Mouse (Mus musculus) A20 (cell line): ENCODE measurements at regions not wholly inside any gene's neighbourhood (a gene's known extent, or its start where the extent isn't known, plus 50 kb on each side); places are given as distances from the start of the nearest gene placed in this dataset.
A peak's percentile ranks its signal among the peaks of the same experiment; 100 is the strongest.

Experiments
- DNase-seq: peaks from one replicate; pipeline ENCODE4 v3.0.0-alpha.2; 2011; ENCODE audit warnings: low read depth, low spot score

DNA sequence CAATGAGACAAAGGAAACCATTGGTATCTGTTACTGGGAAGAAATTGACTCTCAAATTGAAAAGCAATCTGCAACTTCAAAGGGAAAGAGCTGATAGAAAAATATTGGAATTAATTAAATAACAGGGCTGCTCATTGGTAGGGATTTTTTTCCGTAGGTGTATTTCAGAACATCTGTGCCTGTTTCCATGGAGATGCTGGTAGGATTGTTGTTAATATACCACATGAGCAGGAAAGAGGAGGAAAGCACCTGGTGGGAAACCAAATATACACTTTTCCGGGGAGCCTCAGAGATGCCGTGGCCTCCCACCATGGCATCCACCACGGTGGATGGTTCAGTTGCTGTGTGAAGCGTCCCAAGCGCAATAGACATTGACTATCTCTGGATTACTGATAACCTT, 428.0 kb upstream of the Sphkap start:
- no peak for DNase-seq

DNA sequence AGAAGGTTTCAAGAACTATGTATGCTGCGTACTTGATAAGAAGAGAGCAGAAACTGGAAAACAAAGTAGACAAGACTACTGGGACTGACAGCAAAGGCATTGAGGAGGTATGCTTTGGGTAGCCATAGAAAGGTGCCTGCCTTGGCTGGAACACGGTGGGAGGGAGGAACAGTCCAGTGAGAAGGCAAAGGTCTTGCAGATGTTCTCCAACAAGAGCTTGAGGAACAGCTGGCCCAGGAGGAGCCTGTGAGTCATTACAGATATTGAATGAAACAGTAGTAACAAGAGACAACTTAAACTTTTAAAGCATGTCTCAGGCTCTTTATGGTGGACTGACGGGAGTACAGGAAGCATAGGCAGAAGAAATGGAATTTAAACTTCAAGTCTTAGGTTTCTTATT, 424.9 kb upstream of the Sphkap start:
- DNase-seq: no peak

DNA sequence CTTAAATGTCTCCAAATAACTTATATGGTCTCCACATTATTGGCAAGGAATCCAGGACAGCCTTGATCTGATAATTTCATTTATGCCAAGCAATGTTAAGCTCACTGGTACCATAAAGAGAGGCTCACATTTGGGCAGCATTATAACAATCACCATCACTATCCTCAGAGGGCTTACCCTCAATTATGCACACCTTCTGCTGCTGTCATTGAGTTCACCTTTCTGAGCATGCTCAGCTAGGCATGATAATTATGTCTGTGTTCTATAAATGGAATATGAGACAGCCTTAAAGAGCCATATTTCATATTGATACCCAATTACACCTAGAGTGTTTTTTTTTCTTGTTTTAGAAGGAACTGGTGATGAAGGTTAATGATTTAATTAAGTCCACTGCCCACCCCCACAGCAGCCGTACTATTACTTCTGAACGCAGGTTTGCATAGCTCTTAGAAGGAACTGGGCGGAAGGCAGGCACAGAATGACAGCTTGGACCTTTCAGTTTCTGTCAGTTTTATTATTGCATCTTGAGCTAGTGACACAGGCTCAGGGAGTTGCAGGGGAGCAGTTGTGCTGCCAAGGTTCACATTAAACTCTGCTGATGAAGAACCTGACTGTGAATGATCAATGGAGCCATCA, 424.0 kb upstream of the Sphkap start:
- no peak for DNase-seq

DNA sequence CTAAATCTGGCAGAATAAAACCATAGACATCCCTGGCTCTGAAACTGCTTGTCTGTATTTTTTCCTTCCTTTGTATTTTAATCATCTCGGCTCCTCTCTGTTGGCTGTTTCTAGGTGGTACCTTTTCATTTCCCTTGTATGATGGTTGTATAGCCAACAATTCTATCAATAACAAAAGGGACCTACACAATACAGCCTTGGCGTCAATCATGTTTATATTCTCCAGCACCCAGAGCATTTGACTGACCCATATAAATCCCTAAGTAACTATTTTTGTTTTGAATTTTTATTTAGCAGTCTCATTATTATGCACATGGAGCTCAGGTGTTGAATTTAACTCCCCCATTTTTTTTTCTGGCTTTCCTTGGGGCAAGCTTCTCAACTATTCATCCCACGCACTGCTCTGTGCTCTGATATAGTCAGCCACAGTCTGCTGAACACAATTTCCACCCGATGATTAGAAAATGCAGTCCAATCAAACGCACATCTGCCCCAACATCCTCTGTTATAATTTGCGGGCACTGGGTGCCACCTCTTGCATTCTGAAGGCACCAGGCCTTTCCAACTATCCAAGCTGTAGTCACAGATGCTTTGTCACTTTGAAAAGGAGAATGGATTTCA, 422.1 kb upstream of the Sphkap start:
- no peak for DNase-seq

DNA sequence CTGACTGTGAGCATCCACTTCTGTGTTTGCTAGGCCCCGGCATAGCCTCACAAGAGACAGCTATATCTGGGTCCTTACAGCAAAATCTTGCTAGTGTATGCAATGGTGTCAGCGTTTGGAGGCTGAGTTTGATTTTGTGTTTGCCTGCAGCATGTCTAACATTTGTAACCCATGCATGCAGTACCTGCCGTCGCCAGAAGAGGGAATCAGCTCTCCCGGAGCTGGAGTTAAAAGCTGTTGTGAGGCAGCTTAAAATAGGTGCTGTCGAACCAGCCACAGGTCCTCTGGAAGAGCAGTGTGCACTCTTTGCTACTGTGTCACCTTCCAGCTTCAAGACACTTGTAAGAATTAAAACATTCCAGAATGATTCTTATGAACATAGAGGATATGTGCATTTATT, 403.2 kb upstream of the Sphkap start:
- DNase-seq: peak; percentile 1

DNA sequence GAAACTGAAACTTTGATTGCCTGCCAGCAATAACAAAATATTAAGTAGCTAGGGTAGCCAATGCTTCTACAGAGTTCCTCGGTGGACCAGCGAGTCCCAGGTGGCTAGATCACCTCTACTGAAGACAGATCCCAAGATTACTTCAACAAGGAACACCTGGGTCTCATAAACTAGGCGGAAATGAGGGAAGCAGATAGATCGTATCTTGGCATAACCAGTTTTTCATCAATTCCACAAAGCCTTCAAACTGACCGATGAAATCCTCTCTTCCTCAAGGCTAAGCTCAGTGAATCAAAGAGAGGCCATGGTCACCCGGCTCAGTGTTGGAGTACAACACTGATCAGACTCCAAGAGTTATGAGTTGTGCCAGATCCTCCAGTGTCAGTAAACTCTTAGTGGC, 400.4 kb upstream of the Sphkap start:
- no peak for DNase-seq

DNA sequence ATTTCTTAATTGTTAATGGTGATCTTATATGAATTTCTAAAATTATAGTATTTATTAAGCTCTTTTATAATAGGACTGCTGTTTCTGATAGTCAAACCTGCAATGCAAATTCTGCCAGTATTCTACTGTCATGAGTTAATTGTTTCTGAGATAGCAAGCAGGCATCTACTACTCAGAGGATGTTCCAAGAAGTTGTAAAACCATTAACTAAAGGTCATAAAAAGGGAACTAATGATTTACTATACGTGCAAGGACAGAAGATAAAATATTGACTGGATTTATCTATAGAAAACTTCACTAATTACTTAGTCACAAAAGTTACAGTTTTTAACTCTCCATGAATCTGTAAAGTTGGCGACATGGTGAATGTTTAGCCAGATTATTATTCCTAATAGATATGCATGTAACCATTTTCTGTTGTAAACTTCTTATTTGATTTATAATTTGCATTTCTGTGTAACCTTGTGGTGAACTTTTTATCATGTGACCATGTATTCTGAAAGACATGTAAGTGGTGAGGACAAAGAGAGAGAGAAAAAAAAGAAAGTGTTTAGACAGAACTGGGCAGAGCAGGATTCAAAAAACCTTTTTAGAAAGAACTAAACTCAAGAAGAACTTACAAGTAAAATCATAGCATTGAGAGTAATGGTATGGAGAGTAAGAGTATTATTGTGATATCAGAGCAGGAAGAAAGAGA, 395.5 kb upstream of the Sphkap start:
- DNase-seq: no peak

DNA sequence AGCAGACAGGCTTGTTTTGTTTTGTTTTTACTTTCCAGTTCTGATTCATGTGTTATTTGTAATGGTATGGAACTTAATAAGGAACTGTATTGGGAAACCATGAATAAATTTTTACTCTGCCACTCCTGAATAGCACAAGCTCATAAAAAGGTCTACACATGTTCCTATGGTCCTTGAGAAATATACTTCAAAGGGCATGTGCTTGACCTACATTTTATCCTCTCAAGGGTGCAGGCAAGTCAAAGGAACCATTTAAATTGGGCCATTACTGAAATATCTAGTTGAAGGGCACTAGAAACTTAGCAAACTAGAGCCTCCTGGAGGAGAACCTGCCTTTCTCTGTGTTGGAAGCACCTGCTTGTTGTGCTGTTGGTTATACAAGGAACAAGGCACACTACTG, 393.8 kb upstream of the Sphkap start:
- DNase-seq: no peak

DNA sequence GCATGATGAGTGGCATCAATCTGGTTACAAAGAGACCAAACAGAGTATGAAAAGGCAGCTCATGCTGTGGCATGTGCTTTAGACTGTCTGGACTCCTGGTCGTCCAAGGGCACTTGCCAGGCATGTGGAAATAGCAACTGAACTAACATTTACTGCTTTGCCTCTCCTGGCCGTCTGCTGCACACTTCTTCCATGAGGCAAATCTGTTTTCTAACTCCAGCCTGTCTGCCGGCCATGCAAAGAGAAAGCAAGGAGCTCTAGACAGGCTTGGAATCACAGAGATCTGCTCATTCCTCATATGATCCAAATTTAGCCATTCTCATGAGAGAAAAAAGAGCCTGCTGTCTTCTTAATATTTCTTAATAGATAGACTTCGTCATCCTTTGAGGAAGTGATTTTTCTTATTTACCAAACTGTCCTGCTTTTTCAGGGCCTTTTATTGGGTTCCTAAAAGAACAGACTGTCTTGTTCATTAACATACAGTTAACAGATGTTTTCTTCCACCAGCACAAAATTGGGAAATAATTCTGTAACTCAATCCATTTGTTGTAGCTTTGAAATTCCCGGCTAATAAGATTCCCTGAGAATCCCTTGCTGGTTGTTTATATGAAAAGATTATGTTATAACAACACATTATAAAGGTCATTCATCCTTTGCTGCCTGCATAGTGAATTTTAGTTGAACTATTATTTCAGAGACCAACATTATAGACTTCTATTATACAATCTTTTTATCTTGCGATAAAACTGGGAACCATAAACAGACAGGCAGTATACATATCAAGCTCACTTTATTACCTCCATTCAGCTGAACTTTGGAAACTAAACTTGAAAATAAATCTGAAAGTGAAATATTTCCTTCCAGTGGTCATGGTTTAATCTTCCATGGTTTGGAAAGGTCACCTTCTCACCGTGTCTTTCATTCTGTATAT, 389.2 kb upstream of the Sphkap start:
- DNase-seq: no peak

DNA sequence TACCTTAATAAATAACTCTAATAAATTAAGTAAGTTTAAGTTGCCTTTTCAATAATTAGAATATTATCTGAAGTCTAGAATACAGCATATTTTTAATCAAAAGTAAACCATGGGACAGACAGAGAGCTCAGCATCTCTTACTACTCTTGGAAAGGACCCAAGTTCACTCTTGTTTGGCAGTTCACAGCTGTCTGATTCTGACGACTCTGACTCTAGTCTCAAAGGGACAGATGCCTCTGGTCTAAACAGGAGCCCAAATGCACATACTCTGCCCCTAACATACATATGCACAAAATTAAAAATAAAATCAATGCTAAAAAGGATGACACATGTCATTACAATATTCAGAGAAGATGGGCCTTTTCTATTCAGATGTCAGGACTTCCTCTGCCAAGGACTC, 369.2 kb upstream of the Sphkap start:
- no peak for DNase-seq

DNA sequence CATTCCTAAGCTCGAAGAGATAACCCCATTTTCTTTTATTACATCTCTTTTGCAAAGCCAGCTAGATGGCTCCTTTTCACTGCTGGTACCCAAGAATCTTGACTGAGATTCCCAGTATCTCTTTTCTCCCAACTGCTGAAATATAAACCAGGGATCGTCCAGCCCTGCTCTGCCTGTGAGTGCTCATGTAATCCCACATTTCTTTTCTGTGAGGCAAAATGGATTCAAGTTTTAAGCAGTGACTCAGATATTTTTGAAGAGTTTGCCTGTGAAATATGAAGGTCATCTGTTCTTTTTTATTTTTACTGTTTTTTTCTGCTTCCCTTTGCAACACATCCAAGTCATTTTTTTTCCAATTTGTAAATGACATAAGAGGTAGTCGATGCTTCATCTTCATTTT, 363.2 kb upstream of the Sphkap start:
- no peak for DNase-seq

DNA sequence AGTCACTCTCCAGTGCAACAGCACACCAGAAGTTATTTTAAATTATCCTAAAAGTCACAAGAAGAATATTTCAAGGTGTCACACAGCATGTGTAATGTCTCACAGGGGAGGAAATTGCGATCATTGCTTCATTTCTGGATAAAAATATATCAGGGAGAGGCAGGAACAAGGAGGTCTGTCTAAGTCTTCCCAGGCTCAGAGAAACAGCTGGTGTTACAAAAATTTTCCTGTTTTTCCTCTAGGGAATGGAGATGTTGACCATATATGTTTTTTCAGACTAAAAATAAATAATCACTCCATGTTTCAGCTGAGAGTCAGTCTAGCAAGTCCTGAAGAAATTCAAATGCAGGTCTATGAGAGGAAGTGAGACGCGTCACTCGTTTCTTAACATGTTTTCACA, 353.5 kb upstream of the Sphkap start:
- no peak for DNase-seq

DNA sequence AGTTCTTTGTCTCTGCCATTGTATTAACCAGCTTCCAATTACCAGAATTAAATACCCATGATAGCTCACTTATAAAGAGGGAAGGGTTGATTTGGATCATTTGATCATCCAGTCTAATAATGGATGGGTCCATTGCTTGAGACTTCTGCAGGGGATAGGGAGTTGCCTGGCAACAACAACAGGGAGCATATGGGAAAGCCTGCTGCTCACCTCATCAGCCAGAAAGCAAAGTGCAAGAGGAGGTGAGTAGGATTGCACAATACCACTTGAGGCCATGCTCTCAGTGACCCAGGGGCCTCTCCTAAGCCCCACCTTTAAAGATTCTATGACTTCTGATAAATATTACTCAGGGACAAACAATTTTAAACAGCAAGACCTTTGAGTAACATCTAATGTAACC, 348.9 kb upstream of the Sphkap start:
- DNase-seq: no peak

DNA sequence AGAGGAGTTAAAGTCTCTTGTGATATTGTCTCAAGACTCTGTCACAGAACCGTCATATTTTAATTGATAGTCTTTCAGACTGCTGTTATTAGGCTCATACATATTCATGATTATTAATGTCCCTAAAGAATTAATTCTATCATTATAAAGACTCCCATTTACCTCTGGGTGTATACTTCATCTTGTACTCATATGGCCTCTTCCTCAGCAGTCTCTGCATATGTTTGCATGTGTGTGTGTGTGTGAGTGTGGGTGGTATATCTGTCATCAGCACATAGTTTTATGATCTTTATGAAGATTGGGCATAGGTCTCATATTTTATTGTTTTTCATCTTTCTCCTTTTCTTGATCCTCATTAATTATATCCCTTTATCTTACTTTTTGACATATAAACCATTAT, 347.3 kb upstream of the Sphkap start:
- DNase-seq: no peak

DNA sequence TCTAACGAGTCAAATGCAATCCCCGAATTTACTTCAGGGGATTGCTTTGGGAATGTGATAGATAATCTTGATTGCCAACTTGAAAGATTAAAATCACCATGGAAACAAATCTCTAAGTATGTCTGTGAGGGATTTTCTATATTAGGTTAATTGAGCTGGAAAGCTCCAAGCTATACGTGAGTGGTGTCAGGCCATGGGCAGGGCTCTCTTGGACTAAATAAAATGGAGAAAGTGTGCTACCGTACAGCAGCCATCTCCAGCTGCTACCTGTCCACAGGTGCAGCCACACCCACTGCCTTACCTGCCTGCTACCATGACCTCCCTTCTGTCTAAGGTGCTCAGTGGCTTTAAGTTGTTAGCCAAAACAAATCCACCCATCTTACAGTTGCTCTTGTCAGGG, 345.0 kb upstream of the Sphkap start:
- DNase-seq: no peak

DNA sequence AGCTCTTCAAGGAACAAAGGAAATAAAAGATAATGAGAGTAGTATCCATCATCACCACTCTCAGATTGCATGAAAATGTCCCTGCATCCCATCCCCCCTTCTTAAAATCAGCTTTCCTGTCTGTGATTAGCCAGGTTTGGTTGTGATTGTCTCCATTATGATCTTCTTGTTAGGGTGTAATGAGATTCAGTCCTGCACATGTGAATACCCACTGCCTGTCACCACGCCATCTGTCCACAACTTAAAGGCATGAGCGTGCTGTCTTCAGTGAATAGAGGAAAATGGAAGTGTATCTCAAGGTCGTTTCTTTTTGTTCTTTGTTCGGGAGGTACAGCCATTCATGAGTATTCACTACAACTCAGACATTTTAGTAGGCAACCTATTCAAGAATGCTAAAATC, 341.0 kb upstream of the Sphkap start:
- no peak for DNase-seq

DNA sequence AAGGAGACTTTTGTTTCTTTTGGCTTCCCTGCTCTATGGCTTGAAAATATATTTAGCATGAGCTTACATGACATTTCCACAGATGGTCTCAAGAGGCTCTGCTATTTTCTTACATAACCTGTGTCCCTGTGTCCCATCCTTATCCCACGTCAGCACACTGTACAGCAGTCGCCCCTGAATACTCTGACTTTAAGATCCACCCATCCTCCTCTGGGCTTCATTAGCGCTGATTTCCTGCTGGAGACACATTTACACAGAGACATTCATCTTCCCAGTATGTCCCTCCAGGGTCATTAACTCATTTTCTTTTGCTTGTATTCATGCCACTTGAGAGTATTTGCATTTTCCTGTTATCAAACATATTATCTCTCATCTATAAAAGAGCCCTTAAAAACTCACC, 340.1 kb upstream of the Sphkap start:
- no peak for DNase-seq

DNA sequence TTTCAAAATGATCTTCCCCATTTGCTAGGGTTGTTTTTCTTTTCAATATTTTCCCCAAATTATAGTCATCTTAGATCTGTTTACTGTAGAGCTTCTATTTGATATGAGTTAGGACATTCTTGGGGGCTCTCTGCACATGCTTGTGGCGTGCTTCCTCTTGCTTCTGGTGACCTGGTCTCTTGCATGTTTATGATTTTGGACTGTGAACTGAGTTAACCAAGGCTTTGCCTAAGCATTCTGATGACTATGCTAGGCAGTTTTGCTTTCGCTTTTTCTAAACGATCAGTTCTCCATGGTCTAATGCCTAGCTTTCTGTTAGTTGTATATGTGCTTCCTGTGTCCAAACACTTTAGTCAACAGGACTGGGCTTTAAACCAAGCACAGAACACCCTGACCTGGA, 339.4 kb upstream of the Sphkap start:
- no peak for DNase-seq

DNA sequence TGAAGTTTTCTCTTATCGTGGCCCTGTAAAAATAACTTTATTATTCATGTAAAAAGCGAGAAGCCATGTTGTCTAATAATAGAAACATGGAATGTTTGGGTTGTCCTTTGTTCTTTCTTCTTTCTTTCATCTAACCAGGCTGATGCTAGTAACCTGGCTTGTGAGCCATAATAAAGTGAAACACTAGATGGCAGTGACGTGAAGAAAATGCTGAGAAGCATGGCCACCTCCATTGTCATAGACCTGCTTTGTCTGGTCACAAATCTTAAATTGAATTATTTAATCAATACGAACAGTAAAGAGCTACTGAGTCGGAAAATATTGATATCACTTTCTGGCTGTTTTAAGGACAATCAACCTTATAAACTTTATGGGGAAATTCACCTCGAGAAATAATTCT, 338.0 kb upstream of the Sphkap start:
- DNase-seq: no peak

DNA sequence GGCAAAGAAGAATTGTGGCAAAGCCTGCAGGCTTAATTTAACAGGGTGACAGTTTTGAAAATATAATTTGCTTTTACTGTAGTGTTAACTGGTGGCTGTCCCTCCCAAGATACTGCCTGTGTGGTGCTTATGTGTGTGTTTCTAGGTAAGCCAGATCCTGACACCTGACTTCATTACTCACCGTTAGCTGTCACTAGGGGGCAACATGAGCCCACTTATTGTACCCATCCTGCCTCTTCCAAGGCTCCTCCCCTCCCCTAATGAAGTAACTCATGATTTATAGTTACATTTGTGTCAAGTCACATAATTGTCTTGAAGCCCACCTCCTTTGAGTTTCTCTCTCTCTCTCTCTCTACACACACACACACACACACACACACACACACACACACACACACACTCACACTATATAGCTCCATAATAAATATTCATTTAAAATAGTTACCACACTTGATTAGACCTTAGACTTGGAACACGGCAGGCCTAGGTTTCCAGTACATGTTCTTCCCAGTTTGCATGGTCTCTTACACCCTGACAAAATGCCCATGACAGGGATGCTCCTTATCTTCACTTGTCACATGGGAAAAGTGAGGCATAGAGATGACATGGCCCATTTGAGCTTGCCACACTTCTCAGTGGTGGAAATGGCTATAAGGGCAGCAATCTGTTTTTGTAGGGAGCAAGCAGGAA, 328.6 kb upstream of the Sphkap start:
- DNase-seq: no peak

DNA sequence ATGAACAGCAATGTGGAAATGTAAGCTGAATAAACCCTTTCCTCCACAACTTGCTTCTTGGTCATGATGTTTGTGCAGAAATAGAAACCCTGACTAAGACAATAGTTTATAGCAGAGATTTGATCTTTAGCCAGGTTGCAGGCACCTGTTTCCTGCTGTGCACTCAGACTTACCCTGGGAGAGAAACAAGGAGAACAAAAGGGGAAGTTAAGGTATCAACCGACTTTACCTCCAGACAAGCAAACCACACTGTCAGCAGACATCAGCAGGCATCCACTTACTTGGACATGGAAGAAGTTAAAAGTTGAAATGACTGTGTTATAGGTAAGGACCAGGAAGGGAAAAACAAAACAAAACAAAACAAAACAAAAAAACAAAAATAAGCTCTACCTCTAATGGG, 323.7 kb upstream of the Sphkap start:
- no peak for DNase-seq

DNA sequence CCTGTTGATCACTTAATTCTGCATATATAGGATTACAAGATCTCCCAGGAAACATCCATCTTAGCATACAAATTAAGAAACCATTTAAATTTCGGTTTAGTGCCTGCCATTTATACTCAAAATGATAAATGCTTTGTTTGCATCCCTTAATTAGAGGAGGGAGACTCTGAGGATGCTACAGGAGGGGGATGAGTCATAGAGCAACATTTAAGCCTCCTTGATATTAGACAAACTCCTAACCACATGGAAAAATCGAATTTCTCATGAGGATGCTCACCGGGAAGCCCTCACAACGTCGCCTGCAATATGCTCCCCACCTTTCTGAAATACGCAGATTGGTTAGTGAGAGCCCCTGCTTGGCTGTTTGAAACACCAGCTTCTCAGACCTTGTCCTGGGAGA, 320.8 kb upstream of the Sphkap start:
- DNase-seq: no peak
